Mouse (Mus musculus) skeletal muscle tissue, adult 2 months (tissue): ENCODE results near the gene Mum1.

ENCODE experiments used
- DNase-seq: peaks from one replicate; pipeline ENCODE4 v3.0.0-alpha.2; 2012; ENCODE audit warnings: low read depth, low spot score

Mum1 gene

DNA sequence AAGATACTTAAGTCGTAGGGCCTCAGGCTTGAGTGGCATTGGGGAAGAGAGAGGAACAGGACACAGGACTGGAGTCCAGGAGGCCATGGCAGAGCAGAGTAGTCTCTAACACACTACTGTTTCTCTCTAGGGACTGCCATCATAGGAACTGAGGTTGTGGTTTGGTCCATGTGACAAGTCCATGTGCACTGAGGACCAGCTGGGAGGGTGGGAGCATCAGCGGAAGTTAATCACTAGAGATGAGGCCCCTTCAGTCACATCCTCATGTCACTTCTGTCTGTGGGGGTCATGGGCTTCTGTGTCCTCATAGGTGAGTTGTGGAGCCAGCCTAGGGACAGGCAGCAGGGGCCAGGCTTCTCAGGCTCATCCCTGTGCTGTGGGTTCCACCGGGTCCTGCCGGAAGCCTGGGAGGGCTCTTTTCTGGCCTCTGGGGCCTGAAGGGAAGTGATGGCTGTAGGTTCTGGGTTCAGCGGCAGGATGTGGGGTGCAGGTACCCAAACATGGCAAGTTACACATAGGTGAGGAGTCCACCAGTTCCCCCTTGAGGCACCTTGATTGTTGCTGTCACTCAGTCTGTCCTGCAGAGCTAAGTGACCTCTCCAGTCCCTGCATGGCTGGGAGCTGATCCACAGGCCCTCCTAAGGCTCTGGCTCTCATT is 45.1 kb downstream of the Mum1 start:
- no peak for DNase-seq

DNA sequence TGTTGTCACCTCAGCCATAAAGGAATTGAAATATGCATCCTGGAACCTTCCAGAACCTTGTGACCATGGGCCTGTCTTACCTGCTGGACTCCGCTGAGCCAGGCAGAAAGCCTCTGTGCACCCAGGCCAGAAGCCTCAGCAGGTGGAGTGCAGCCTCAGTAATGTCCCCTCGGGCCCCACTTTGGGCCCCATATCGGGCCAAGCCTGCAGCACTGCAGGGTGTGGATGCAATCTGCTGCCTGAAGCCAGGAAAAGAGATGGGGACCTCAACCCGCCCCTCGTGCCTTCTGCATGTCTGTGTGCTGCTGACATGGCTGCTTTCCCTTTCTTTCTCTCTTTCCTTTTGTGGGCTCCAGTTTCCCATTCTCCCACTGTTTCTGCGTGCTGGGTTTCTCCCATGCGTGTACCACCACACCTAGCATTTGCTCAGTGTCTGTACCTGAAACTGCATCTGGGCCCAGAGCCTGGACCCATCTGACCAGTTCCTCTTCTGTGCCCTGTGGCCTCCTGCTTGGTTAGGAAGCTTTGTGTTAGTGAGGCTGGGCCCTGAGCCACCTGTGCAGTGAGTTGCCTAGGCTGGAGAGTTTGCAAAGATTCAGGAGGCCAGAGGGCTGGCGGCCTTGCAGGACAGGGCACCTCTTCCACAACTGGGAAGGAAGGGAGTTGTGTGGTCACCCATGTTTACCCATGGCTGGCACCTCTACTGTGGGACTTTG is 45.8 kb downstream of the Mum1 start:
- DNase-seq = no peak

DNA sequence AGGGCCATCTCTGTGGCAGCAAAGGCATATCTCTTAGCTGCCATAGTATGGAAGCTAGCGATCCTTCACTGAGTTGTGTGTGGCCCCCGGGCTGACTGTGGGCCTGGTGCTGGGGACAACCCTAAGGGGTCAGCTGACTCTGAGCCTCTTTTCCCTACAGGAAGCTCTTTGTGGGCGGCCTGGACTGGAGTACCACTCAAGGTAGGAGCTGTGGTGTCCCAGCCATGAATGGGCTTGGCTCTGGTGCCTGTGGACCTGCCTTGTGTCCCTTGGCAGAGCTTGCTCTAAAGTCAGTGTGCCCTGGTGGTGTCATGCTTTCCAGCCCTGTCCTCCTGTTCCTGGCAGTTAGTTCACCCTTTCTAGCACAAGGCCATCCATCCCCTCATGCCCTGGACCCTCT is 47.6 kb downstream of the Mum1 start:
- no peak for DNase-seq

DNA sequence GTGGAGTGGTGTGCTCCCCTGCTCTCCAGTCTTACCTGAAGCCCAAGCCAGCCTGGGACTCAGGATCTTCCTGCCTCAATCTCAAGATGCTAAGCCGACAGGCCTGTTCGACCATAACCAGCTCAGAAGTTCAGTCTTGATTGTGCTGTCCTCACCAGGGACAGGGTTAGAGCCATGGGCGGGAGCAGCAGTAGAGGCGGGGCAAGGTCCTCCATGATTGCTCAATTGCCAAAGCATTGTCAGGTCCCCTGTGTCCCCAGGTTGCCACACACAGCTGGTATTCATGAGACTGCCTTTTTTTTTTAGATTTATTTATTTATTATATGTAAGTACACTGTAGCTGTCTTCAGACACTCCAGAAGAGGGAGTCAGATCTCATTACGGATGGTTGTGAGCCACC is 50.0 kb downstream of the Mum1 start:
- no peak for DNase-seq

DNA sequence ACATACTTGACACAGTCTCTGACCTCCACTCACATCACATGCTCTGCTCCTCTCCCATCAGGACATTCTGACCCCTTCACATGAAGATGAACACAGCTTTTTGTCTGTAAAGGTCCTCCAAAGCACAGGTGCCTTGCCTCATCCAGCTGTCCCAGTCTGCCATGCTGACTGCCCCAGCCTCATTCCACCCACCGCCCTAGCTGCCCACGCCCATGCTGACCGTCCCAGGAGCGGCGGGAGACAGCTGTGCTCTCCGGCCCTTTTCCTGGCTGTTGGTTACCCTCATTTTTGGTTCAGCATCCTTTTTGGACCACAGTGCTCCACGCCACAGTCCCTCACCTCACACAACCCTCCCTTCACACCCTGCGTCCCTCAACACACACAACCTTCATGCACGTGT is 52.2 kb downstream of the Mum1 start:
- DNase-seq = no peak

DNA sequence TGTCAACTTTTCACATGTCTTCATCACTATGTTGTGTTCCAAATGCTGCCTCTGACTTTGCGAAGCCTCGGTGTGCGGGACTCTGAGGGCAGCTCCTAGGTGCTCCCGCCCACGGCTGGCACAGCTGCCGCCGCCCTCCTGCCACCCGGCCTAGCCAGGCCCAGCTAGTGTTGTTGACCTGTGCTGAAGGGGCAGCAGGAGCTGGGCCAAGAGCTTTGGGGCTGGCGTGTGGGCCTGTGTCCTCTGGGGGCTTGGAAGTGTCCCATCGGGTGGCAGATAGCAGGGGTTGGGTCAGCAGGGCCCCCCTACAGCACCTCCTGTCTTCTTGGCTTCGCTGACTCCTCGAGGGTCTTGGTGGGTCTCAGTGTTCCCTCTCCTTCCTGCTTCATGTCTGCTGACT is 53.0 kb downstream of the Mum1 start:
- no peak for DNase-seq

DNA sequence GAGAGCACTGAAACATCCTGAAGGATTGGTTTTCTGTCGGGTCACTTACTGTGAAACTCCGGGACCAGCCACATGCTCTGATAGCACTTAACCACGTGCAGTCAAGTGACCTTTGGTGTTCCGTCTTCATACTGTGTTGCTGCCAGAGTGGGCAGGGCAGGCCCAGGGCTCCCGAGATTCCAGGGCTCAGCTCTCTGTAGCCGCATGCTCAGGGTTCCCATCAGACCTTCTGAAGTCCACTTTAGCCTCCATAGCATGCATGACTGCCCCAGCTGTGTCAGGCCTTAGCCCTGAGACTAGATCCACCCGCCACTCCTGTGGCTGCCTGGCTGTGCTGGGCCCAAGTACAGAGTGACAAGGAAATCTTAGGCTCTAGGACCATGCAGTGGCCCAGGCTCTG is 55.1 kb downstream of the Mum1 start:
- no peak for DNase-seq

DNA sequence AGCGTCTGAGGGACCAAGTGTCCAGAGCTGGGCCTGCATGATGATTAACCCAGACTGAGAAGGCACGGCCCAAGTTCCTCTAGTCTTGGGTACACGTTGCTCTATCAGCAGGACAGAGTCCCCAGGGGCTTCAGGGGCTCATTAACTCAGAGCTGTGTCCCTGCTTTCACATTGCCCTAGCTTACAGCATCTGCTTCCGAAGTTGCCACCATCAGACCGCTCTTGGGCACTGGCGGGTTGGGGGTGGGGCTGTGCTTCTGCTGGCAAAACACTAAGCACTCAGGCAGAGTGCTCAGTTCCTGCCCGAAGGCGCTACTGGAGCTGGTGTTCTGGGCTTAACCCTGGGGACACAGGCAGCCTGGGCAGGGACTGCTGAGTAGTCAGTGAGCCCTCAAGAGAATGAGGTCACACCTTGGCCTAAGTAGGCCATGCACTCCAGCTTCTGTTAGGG is 55.7 kb downstream of the Mum1 start:
- peak; percentile 65 for DNase-seq

DNA sequence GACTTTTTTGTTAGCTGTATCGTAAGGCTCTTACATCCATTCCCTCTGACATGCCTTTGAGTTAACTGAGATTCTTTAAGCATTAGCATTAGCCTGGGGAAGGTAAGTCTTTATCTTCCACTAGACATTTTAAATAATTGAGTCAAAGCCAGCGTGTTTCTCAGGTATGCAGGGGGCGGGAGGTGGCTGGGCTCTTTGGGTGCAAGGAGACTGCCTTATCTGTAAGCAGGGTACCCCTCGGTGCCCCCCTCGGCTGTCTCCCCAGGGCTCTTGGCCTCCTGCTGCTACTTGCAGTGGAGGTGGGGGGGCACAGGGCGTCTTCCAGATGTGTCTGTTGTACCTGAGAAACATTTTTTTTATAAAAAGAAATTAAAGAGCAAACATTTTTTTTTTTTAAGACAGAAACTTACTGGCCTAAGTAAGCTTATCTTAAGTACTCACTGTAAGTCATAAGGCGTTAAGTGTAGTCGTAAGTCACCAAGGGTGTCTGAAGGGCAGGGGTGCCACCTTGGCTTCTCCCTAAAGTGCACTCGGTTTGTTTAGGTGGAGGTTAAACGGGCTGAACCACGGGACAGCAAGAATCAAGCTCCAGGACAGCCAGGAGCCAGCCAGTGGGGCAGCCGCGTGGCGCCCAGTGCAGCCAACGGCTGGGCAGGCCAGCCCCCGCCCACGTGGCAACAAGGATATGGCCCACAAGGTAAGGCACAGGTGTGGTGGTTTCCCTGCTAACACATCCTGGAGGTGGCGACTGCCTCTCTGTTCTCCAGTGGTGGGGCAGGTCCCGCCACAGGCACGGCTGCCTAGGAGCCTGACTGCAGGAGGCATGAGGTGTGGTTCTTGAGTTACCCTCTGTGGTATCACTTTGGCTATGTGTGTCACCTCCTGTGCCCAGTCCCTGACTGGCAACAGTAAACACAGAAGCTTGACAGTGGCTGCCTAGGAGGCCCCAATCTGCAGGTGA is 56.5 kb downstream of the Mum1 start:
- no peak for DNase-seq

DNA sequence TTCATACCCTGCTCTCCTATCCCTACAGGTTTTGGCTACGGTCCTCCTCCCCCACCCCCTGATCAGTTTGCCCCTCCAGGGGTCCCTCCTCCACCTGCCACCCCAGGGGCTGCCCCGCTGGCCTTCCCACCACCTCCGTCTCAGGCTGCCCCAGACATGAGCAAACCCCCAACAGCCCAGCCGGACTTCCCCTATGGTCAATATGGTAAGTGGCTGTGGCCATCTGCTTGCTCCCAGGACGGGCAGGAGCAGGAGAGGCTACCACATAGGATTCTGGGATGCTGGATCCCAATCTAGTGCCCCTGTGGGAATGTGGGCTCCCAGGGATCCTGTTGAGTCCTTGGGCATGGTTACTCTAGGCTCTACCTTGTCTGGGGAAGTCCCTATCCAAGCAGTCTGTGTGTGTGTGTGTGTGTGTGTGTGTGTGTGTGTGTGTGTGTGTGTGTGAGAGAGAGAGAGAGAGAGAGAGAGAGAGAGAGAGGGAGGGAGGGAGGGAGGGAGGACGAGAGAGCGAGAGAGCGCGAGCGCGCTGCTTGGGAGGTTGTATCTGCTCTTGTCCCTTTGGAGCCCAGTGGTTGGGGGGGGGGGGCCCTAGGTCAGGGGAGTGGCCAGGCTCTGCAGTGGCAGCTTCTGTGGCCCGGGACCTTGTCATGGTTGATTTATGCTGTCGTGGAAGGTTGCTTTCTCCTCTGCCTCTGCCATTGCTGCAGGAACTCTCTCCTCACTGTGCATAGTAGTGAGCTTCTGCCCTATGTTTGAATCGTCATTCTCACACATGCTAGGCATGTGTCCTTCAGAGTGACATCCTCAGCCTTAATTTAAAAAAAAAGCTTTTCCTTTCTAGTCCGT is 59.2 kb downstream of the Mum1 start:
- no peak for DNase-seq

DNA sequence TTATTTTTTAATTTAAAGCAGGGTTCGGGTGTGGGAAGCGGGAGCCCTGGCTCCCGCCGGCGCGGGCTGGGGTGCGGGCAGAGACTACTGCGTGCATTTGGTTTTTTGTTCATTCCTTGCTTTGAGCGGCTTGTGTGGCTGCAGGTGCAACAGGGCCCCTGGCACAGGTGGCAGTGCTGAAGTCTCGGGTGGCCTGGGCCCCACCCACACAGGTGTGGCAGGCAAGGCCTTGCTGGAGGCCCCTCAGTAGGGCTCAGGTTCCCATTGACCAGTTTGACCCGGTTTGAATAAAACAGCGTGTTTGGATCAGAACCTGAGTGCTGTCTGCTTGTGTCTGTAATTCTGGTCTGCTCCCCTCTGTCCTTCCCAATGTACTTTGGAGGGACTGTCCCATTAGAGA is 61.9 kb downstream of the Mum1 start:
- no peak for DNase-seq

DNA sequence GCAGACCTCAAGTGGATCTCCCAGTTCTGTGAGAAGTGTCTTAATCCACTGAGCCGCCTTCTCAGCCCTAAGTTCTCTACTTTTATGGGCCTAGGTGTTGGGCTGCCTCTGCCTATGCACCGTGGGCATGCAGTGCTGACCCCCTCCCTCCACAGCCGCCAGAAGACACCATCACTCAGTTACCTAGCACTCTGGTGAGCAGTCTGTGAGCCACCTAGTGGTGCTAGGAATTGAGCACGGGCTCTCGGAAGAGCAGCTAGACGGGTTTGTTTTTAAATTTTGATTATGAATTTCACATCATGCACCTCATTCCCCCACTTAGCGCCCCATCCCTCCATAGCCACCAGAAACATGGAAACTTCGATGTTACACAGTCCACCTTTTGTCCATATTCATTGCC is 62.4 kb downstream of the Mum1 start:
- DNase-seq = no peak

DNA sequence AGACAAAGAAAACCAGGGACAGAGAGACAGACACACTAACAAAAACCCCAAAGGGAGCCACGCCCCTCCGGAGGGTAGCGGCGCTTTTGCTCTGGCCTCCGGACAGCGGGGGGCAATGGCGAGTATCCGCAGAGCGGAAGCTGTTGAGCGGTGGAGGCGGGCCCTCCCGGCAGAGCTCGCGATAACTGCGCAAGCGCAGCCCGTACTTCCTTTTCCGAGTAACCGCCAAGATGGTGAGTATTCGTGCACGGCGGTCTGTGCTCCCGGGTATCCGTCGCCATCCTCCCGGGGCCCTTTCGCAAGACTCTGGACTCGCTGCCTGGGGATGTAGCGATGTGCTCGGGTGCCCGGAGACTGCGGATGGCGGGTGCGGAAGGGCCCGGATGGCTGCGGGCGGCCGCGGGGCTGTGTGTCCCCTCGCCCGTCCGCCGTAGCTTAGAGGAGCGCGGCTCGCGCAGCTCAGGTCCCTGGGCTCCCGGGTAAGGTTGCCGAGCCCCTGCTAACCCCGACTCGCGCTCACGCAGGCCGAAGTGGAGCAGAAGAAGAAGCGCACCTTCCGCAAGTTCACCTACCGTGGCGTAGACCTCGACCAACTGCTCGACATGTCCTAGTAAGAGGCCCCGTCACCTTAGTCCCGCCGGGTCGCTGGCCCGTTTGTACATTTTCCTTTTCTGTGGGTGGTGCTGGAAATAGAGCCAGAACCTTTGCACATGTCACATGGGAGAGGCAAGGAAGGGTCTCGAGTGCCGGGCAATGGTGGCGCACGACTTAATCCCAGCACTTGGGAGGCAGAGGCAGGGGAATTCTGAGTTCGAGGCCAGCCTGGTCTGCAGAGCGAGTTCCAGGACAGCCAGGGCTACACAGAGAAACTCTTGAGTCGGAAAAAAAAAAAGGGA is 66.3 kb downstream of the Mum1 start, which contains the start of gene Rps15:
Rps15 (plus strand) TSS at position 203 of the 896 bp plus-strand sequence.
- DNase-seq = peak; percentile 95

DNA sequence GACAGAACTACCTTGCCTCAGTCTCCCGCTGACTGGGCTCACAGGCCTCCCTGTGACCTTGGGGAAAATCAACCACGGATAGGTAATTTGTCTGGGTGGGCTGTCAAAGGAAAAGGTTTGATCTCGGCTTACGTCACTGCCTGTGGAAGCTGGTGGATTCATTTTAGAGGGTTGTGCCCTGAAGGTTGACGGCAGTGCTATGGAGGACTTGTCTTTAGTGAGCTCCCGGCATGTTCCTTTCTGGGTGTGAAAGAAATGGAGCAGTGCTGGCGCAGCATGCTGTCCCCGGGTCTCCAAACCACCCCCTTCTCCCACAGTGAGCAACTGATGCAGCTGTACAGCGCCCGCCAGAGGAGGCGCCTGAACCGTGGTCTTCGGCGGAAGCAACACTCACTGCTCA is 67.1 kb downstream of the Mum1 start:
- no peak for DNase-seq
